Mouse (Mus musculus): Measurements from ENCODE around the gene Adamtsl5. TPM values are rescaled to one million over a fixed set of nuclear protein-coding genes. Genes with fewer than 3 reads are reported as not detected.

Gene Adamtsl5
- total RNA-seq (2017), result 0.25 and 0.40 TPM in 2 replicates

GRCm38 (mm10) chr10:80348244-80348781, at the start of gene Adamtsl5:
Gene Adamtsl5 (minus strand): TSS chr10:80348412.
- peak in 1 of 2 experiments; percentile 43; a peak in 2 of 4 replicates for ATAC-seq (replicated peaks in 1 of 2; ENCODE audit: insufficient read depth in 1 of 2, low FRiP score in 2 of 2, low TSS enrichment in 1 of 2, low read depth in 1 of 2, poor library complexity in 2 of 2, severe bottlenecking in 2 of 2)

- ATAC-seq (replicated peaks in 1 of 2; ENCODE audit: insufficient read depth in 1 of 2, low FRiP score in 2 of 2, low TSS enrichment in 1 of 2, low read depth in 1 of 2, poor library complexity in 2 of 2, severe bottlenecking in 2 of 2), result no peak
Measured at GRCm38 (mm10) chr10:80397524-80398173, 49.4 kb upstream of the Adamtsl5 start.

- no peak for ATAC-seq (replicated peaks in 1 of 2; ENCODE audit: insufficient read depth in 1 of 2, low FRiP score in 2 of 2, low TSS enrichment in 1 of 2, low read depth in 1 of 2, poor library complexity in 2 of 2, severe bottlenecking in 2 of 2)
Measured at GRCm38 (mm10) chr10:80396822-80397523, 48.8 kb upstream of the Adamtsl5 start.

GRCm38 (mm10) chr10:80395025-80395627, 46.9 kb upstream of the Adamtsl5 start:
- ATAC-seq (replicated peaks in 1 of 2; ENCODE audit: insufficient read depth in 1 of 2, low FRiP score in 2 of 2, low TSS enrichment in 1 of 2, low read depth in 1 of 2, poor library complexity in 2 of 2, severe bottlenecking in 2 of 2), result no peak

- ATAC-seq (replicated peaks in 1 of 2; ENCODE audit: insufficient read depth in 1 of 2, low FRiP score in 2 of 2, low TSS enrichment in 1 of 2, low read depth in 1 of 2, poor library complexity in 2 of 2, severe bottlenecking in 2 of 2), result no peak
Measured at GRCm38 (mm10) chr10:80392687-80393086, 44.5 kb upstream of the Adamtsl5 start.

- no peak for ATAC-seq (replicated peaks in 1 of 2; ENCODE audit: insufficient read depth in 1 of 2, low FRiP score in 2 of 2, low TSS enrichment in 1 of 2, low read depth in 1 of 2, poor library complexity in 2 of 2, severe bottlenecking in 2 of 2)
Measured at GRCm38 (mm10) chr10:80390697-80391096, 42.5 kb upstream of the Adamtsl5 start.

GRCm38 (mm10) chr10:80389185-80389708, 41.0 kb upstream of the Adamtsl5 start:
- no peak for ATAC-seq (replicated peaks in 1 of 2; ENCODE audit: insufficient read depth in 1 of 2, low FRiP score in 2 of 2, low TSS enrichment in 1 of 2, low read depth in 1 of 2, poor library complexity in 2 of 2, severe bottlenecking in 2 of 2)

- no peak for ATAC-seq (replicated peaks in 1 of 2; ENCODE audit: insufficient read depth in 1 of 2, low FRiP score in 2 of 2, low TSS enrichment in 1 of 2, low read depth in 1 of 2, poor library complexity in 2 of 2, severe bottlenecking in 2 of 2)
Measured at GRCm38 (mm10) chr10:80388731-80389130, 40.5 kb upstream of the Adamtsl5 start.

GRCm38 (mm10) chr10:80387522-80387959, 39.3 kb upstream of the Adamtsl5 start, which contains the start of gene Mex3d:
Gene Mex3d (minus strand): TSS chr10:80387659.
- peak in 1 of 2 experiments; percentile 26; a peak in 1 of 4 replicates for ATAC-seq (replicated peaks in 1 of 2; ENCODE audit: insufficient read depth in 1 of 2, low FRiP score in 2 of 2, low TSS enrichment in 1 of 2, low read depth in 1 of 2, poor library complexity in 2 of 2, severe bottlenecking in 2 of 2)

GRCm38 (mm10) chr10:80386735-80387471, 38.7 kb upstream of the Adamtsl5 start:
- ATAC-seq (replicated peaks in 1 of 2; ENCODE audit: insufficient read depth in 1 of 2, low FRiP score in 2 of 2, low TSS enrichment in 1 of 2, low read depth in 1 of 2, poor library complexity in 2 of 2, severe bottlenecking in 2 of 2), result no peak

- no peak for ATAC-seq (replicated peaks in 1 of 2; ENCODE audit: insufficient read depth in 1 of 2, low FRiP score in 2 of 2, low TSS enrichment in 1 of 2, low read depth in 1 of 2, poor library complexity in 2 of 2, severe bottlenecking in 2 of 2)
Measured at GRCm38 (mm10) chr10:80385811-80386734, 37.9 kb upstream of the Adamtsl5 start.

GRCm38 (mm10) chr10:80385310-80385709, 37.1 kb upstream of the Adamtsl5 start:
- ATAC-seq (replicated peaks in 1 of 2; ENCODE audit: insufficient read depth in 1 of 2, low FRiP score in 2 of 2, low TSS enrichment in 1 of 2, low read depth in 1 of 2, poor library complexity in 2 of 2, severe bottlenecking in 2 of 2), result no peak

- ATAC-seq (replicated peaks in 1 of 2; ENCODE audit: insufficient read depth in 1 of 2, low FRiP score in 2 of 2, low TSS enrichment in 1 of 2, low read depth in 1 of 2, poor library complexity in 2 of 2, severe bottlenecking in 2 of 2), result no peak
Measured at GRCm38 (mm10) chr10:80384709-80385108, 36.5 kb upstream of the Adamtsl5 start.

- ATAC-seq (replicated peaks in 1 of 2; ENCODE audit: insufficient read depth in 1 of 2, low FRiP score in 2 of 2, low TSS enrichment in 1 of 2, low read depth in 1 of 2, poor library complexity in 2 of 2, severe bottlenecking in 2 of 2), result no peak
Measured at GRCm38 (mm10) chr10:80384115-80384639, 36.0 kb upstream of the Adamtsl5 start.

- ATAC-seq (replicated peaks in 1 of 2; ENCODE audit: insufficient read depth in 1 of 2, low FRiP score in 2 of 2, low TSS enrichment in 1 of 2, low read depth in 1 of 2, poor library complexity in 2 of 2, severe bottlenecking in 2 of 2), result no peak
Measured at GRCm38 (mm10) chr10:80383431-80383830, 35.2 kb upstream of the Adamtsl5 start.
